8 mouse cellular contexts compared by ENCODE assay signal in the genomic region with DNA sequence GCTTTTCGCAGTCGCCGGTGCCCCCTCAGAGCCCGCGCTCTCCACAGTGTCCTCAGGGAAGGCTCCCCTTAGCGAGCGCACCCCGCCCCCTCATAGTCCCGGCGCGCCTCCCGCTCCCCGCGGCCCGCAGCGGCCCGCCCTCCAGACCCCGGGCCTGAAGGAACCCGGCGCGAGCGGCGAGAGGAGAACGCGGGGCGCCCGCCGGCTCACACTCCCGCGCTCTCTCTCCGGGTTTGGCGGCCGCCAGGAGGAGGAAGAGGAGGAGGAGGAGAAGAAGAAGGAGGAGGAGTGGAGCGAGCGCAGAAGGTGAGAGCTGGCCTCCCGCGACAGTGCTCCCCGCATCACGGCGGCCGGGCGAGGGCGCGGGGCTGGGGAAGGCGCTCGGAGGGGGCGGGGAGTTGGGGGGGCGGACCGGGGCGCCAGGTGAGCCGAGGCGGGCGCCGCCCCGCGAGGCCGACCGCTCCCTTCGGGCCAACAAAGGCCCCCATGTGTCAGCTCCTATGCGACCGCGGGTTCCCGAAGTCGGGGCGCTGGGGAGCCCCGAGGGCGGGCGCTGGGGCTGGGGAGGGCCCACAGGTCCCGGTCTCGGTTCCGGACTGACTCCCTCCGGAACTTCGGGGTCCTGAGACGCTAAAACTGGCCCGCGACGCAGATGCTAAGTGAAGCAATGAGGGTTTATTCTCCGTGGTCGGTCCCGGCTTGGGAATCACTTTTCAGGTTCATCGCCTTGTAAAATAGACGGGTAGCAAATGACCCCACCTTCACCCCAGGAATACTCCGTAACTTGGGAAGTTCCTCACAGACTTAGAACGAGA. TPM values are rescaled to one million over a fixed set of nuclear protein-coding genes. Genes with fewer than 3 reads are reported as not detected.
A peak's percentile ranks its signal among the peaks of the same experiment; 100 is the strongest.
DNase-seq lines count a peak whose midpoint lies in the region; ATAC-seq and TF ChIP-seq lines count a peak whose summit lies in the region.

No protein-coding gene starts in this region.

- DNase-seq in kidney, adult 2 months, result no peak
- no peak for DNase-seq in kidney, postnatal 10 days
- DNase-seq in ES-E14 (ENCODE audit: low read depth, low spot score), result no peak
- DNase-seq in midbrain, embryonic 10.5 days (ENCODE audit: low spot score), result no peak
- DNase-seq in thymus, postnatal 0 days (ENCODE audit: low spot score), result peak; percentile 24
- no peak for DNase-seq in layer of hippocampus, postnatal 14 days (ENCODE audit: low spot score in 2 of 2)

- H3K27ac ChIP-seq in kidney, adult 2 months (ENCODE audit: insufficient read depth, low read depth, low read length), result peak overlapping the region; percentile 60
- peak overlapping the region; percentile 62; the same call in 1 of the 2 replicates for H3K27ac ChIP-seq in ES-E14 (ENCODE audit: insufficient read depth, low read depth, low read length, poor library complexity, severe bottlenecking)
- H3K27ac ChIP-seq in embryonic fibroblast, embryonic 13.5 days (ENCODE audit: insufficient read depth, low read length), result no peak overlapping the region
- H3K27ac ChIP-seq in intestine, embryonic 15.5 days, result peak overlapping the region; percentile 87
- H3K27ac ChIP-seq in midbrain, embryonic 10.5 days (replicated peaks), result peak overlapping the region; percentile 95

- peak overlapping the region; percentile 84 for H3K9ac ChIP-seq in ES-E14 (ENCODE audit: insufficient read depth, low read depth, low read length, poor library complexity, severe bottlenecking)
- peak overlapping the region; percentile 76 for H3K9ac ChIP-seq in intestine, embryonic 15.5 days

- 1% methylated on average over 83 of the region's 84 CpGs for WGBS in kidney, adult 2 months
- WGBS in intestine, embryonic 15.5 days, result under 1% methylated on average over 69 of the region's 84 CpGs
- under 1% methylated on average over 66 of the region's 84 CpGs for WGBS in midbrain, embryonic 10.5 days

- no peak for TF ChIP-seq CTCF in kidney, adult 2 months (conservative IDR thresholded peaks at IDR 0.05; ENCODE audit: insufficient read depth, insufficient read length, low read depth, low read length)
- TF ChIP-seq CTCF in embryonic fibroblast, embryonic 13.5 days (IDR thresholded peaks at IDR 0.05; ENCODE audit: borderline replicate concordance, insufficient read depth, low read length), result no peak

- H3K4me2 ChIP-seq in intestine, embryonic 15.5 days (replicated peaks), result peak overlapping the region; percentile 98

- no peaks in the 10 kb centered on the region for H3K36me3 ChIP-seq in kidney, adult 2 months (ENCODE audit: control insufficient read depth, insufficient read depth, low read length)
- no peaks in the 10 kb centered on the region for H3K36me3 ChIP-seq in ES-E14 (ENCODE audit: control insufficient read depth, insufficient read depth, low read length, poor library complexity, severe bottlenecking)
- H3K36me3 ChIP-seq in intestine, embryonic 15.5 days, result no peaks in the 10 kb centered on the region
- no peaks in the 10 kb centered on the region for H3K36me3 ChIP-seq in midbrain, embryonic 10.5 days

- H3K27me3 ChIP-seq in kidney, adult 2 months (replicated peaks; ENCODE audit: control insufficient read depth, insufficient read depth, low read length), result no peaks in the 10 kb centered on the region
- H3K27me3 ChIP-seq in intestine, embryonic 15.5 days (replicated peaks), result 0 out of 2 replicates have a peak, but pooled peaks cover 3% of the 10 kb centered on the region
- H3K27me3 ChIP-seq in midbrain, embryonic 10.5 days (ENCODE audit: low read depth, poor library complexity, severe bottlenecking), result peaks cover 37% of the 10 kb centered on the region

- no peaks in the 10 kb centered on the region for H3K9me3 ChIP-seq in ES-E14 (ENCODE audit: control insufficient read depth, insufficient read depth, low read depth, low read length)
- H3K9me3 ChIP-seq in intestine, embryonic 15.5 days, result no peaks in the 10 kb centered on the region
- no peaks in the 10 kb centered on the region for H3K9me3 ChIP-seq in midbrain, embryonic 10.5 days (replicated peaks)

- ATAC-seq in intestine, embryonic 15.5 days, result peak; percentile 80

- TF ChIP-seq POLR2A in kidney, adult 2 months (IDR thresholded peaks at IDR 0.05; ENCODE audit: low read depth, low read length), result no peak
- no peak for TF ChIP-seq POLR2A in embryonic fibroblast, embryonic 13.5 days (IDR thresholded peaks at IDR 0.05; ENCODE audit: low read depth, low read length)

- in situ Hi-C loops in ES-E14 (cut with MboI; ENCODE audit: low sequenced_read_pairs in 2 of 2, unreplicated experiment in 2 of 2), result no loop called here

- peaks cover 6% of the 10 kb centered on the region; the same call in 1 of the 2 replicates for H3K4me1 ChIP-seq in kidney, adult 2 months (ENCODE audit: control insufficient read depth, insufficient read depth, low read length)
- H3K4me1 ChIP-seq in ES-E14 (ENCODE audit: control insufficient read depth in 2 of 2, insufficient read depth in 2 of 2, low read length in 2 of 2, poor library complexity in 1 of 2), result peaks cover 0 to 2% of the 10 kb centered on the region in 2 experiments; a peak in 2 of 4 replicates
- H3K4me1 ChIP-seq in embryonic fibroblast, embryonic 13.5 days (ENCODE audit: control insufficient read depth, insufficient read depth, low read length), result peaks cover 8% of the 10 kb centered on the region
- peaks cover 10% of the 10 kb centered on the region; the same call in 1 of the 2 replicates for H3K4me1 ChIP-seq in intestine, embryonic 15.5 days (replicated peaks)
- peaks cover 44% of the 10 kb centered on the region for H3K4me1 ChIP-seq in midbrain, embryonic 10.5 days

- H3K4me3 ChIP-seq in kidney, adult 2 months (ENCODE audit: insufficient read depth, low read depth, low read length), result peak overlapping the region; percentile 100
- H3K4me3 ChIP-seq in ES-E14 (ENCODE audit: insufficient read depth in 1 of 2, low read depth in 1 of 2, low read length in 2 of 2, poor library complexity in 1 of 2, severe bottlenecking in 1 of 2), result peak overlapping the region; percentile 91 to 95
- peak overlapping the region; percentile 61 for H3K4me3 ChIP-seq in embryonic fibroblast, embryonic 13.5 days (ENCODE audit: insufficient read depth, low read length)
- H3K4me3 ChIP-seq in intestine, embryonic 15.5 days (replicated peaks), result peak overlapping the region; percentile 79
- H3K4me3 ChIP-seq in midbrain, embryonic 10.5 days, result peak overlapping the region; percentile 95

TF ChIP-seq in ES-E14, 5 proteins besides CTCF, POLR2A, EP300 and RAD21:
- TF ChIP-seq CHD2 (IDR thresholded peaks at IDR 0.05; ENCODE audit: low read depth, low read length), result no peak
- TF ChIP-seq ZNF384 (IDR thresholded peaks at IDR 0.05; ENCODE audit: low read depth, low read length), result peak; percentile 89

RNA-seq across cellular contexts. Expression of gene Pak1, which starts 0.5 kb away (rescaled TPM):
- 25.1 and 30.3 TPM in 2 replicates for polyA plus RNA-seq in kidney, adult 2 months (2012; rRNA removed)
- total RNA-seq in ES-E14 (2012; rRNA removed), result 16.5 and 19.1 TPM in 2 replicates
- polyA plus RNA-seq in embryonic fibroblast, embryonic 13.5 days (2011; ENCODE audit: insufficient read length, low read depth, missing spikeins), result 30.0 and 33.7 TPM in 2 replicates
- polyA plus RNA-seq in intestine, embryonic 15.5 days (2015; fragmentation: Nextera tagmentation; extraction: Ambion mirVana), result 32.7 and 33.0 TPM in 2 replicates
- polyA plus RNA-seq in midbrain, embryonic 10.5 days (2016; fragmentation: Nextera tagmentation; extraction: Ambion mirVana), result 70.4 and 90.6 TPM in 2 replicates
- 17.2 and 23.6 TPM in 2 replicates for polyA plus RNA-seq in thymus, postnatal 0 days (2015; fragmentation: Nextera tagmentation; extraction: Ambion mirVana)
- total RNA-seq in layer of hippocampus, postnatal 14 days (2021), result 100 to 1,000 TPM; 170 to 195 TPM

RNA-seq across cellular contexts. Expression of gene Aqp11, which starts 50.8 kb away (rescaled TPM):
- 62.0 and 65.9 TPM in 2 replicates for polyA plus RNA-seq in kidney, adult 2 months (2012; rRNA removed)
- total RNA-seq in ES-E14 (2012; rRNA removed), result 3.6 and 8.1 TPM in 2 replicates
- polyA plus RNA-seq in embryonic fibroblast, embryonic 13.5 days (2011; ENCODE audit: insufficient read length, low read depth, missing spikeins), result 0.95 and 2.1 TPM in 2 replicates
- 52.1 and 57.2 TPM in 2 replicates for polyA plus RNA-seq in intestine, embryonic 15.5 days (2015; fragmentation: Nextera tagmentation; extraction: Ambion mirVana)
- polyA plus RNA-seq in midbrain, embryonic 10.5 days (2016; fragmentation: Nextera tagmentation; extraction: Ambion mirVana), result 5.3 and 5.7 TPM in 2 replicates
- polyA plus RNA-seq in thymus, postnatal 0 days (2015; fragmentation: Nextera tagmentation; extraction: Ambion mirVana), result 368 and 376 TPM in 2 replicates
- total RNA-seq in layer of hippocampus, postnatal 14 days (2021), result 10 to 100 TPM; 44.5 to 48.3 TPM
